Mouse (Mus musculus) liver, embryonic 18 days (tissue): Measurements from ENCODE around the gene Zan. TPM values are rescaled to one million over a fixed set of nuclear protein-coding genes. Genes with fewer than 3 reads are reported as not detected.

Experiments used
- polyA plus RNA-seq: library from polyadenylated mRNA; depleted of rRNA; stranded (reverse); fragments of >200 nt; gene quantifications from 2 replicates; pipeline ENCODE4 v1.2.3, GENCODE M21; 2012; rRNA removed

Zan gene
- polyA plus RNA-seq = 0.07 and 0.09 TPM in 2 replicates

GRCm38 (mm10) chr5:137476964-137477363 lies at the start of gene Zan:
Gene Zan, minus strand, starts transcription at chr5:137477064.

GRCm38 (mm10) chr5:137518436-137518835 lies 41.6 kb upstream of the Zan start, which contains the start of gene Gigyf1:
Gene Gigyf1, plus strand, starts transcription at chr5:137518548.

DNA sequence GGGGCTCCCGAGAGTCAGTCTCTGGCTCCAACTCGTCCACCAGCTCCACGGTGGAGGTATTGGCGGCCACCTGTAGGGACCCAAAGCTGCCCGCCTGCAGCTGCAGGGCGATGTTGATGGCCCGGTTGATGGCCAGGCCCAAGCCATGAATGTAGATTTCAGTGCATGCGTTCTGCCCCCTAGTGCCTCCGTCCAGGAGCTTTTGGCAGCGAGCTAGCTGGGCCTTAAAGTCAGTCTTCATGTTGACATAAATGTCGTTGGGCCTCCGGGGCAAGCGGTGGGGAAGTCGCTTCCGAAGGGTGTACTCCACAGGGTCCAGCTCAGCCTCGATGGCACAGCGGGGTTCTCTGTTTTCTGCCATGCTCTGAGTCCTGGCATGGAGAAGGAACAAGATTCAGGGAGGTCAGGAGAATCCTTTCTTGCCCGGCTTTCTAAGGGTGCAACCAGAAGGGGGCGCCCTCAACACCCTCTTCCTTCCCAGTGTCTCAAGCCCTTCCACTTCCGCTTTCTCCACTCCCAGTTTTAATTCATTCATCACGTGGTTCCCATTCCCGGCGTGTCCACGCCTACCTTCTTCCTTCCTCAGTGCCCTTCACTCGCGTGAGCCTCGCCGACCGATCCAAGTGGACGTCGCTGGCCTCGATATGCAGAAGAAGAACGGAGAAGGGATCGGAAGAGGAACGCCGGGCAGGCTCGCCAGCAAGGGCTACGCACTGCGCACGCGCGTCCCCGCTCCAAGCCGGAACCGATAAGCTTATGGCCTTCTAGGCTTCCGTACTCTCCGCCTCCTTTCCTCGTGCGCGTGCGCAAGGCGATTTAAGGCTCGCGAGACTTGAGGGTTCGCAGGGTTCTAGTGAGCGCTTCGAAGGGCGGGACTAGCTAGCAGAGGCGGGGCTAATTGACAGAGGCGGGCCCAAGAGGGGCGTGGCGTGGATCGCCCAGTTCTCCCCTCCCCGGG lies 25.1 kb upstream of the Zan start, which contains the start of gene Pop7:
TSS of gene Pop7 (minus strand) at position 810 of the 958 bp plus-strand sequence.

GRCm38 (mm10) chr5:137349384-137350204 lies 127.3 kb downstream of the Zan start, which contains the start of gene Ephb4:
Gene Ephb4, plus strand, starts transcription at chr5:137350109.

GRCm38 (mm10) chr5:137333512-137334174 lies 143.2 kb downstream of the Zan start, which contains the start of gene Slc12a9:
Gene Slc12a9, minus strand, starts transcription at chr5:137333597.

Other genes with a start within 250 kb of the Zan start
- 7.5 and 9.8 TPM in 2 replicates for gene Ache, start 189.5 kb downstream of the Zan start, polyA plus RNA-seq
- gene Ufsp1, start 182.4 kb downstream of the Zan start, polyA plus RNA-seq = 5.0 and 5.8 TPM in 2 replicates
- 53.3 and 69.7 TPM in 2 replicates for gene Srrt, start 169.4 kb downstream of the Zan start, polyA plus RNA-seq
- 8.9 and 9.3 TPM in 2 replicates for gene Trip6, start 162.7 kb downstream of the Zan start, polyA plus RNA-seq
- 3.7 and 4.4 TPM in 2 replicates for gene Slc12a9, start 143.5 kb downstream of the Zan start, polyA plus RNA-seq
- 10.1 and 13.1 TPM in 2 replicates for gene Ephb4, start 127.0 kb downstream of the Zan start, polyA plus RNA-seq
- 16.7 and 18.2 TPM in 2 replicates for gene Pop7, start 25.5 kb upstream of the Zan start, polyA plus RNA-seq
- gene Gigyf1, start 41.5 kb upstream of the Zan start, polyA plus RNA-seq = 5.3 and 7.3 TPM in 2 replicates
- 0.21 and 0.31 TPM in 2 replicates for gene Epo, start 56.2 kb upstream of the Zan start, polyA plus RNA-seq
- gene Gnb2, start 56.4 kb upstream of the Zan start, polyA plus RNA-seq = 221 and 236 TPM in 2 replicates
- gene Actl6b, start 76.5 kb upstream of the Zan start, polyA plus RNA-seq = 0.03 TPM in 1 of 2 replicates, not detected in the other
- 93.7 and 104 TPM in 2 replicates for gene Tfr2, start 92.8 kb upstream of the Zan start, polyA plus RNA-seq
- gene Mospd3, start 124.0 kb upstream of the Zan start, polyA plus RNA-seq = 21.8 and 24.5 TPM in 2 replicates
- gene Pcolce, start 136.7 kb upstream of the Zan start, polyA plus RNA-seq = 15.0 and 17.2 TPM in 2 replicates
- gene Fbxo24, start 151.9 kb upstream of the Zan start, polyA plus RNA-seq = 0.06 and 0.07 TPM in 2 replicates
- 14.4 and 18.0 TPM in 2 replicates for gene Lrch4, start 152.1 kb upstream of the Zan start, polyA plus RNA-seq
- 4.7 and 6.0 TPM in 2 replicates for gene Gm20605, start 152.1 kb upstream of the Zan start, polyA plus RNA-seq
- 17.2 and 17.3 TPM in 2 replicates for gene Sap25, start 164.3 kb upstream of the Zan start, polyA plus RNA-seq
- gene Irs3, start 168.7 kb upstream of the Zan start, polyA plus RNA-seq = 0.05 and 0.07 TPM in 2 replicates
- 19.2 and 20.4 TPM in 2 replicates for gene Agfg2, start 207.7 kb upstream of the Zan start, polyA plus RNA-seq